Mouse (Mus musculus): Measurements from ENCODE around the gene Fam227b. TPM values are rescaled to one million over a fixed set of nuclear protein-coding genes. Genes with fewer than 3 reads are reported as not detected.

Gene Fam227b
- polyA plus RNA-seq, 2 experiments, result not detected

GRCm38 (mm10) chr2:126031186-126031900, 120.5 kb downstream of the Fam227b start:
- Histone ChIP-seq H3K9ac (ENCODE audit: low read depth, low read length, severe bottlenecking) (no peak overlapping the region), H3K4me3 (replicated peaks; ENCODE audit: low read length) (no peak overlapping the region), H3K4me2 (replicated peaks; ENCODE audit: low read depth, low read length, severe bottlenecking) (no peak overlapping the region), H3K27me3 (ENCODE audit: control insufficient read depth, insufficient read depth, low read length) (no peaks in the 10 kb centered on the region), H3K4me1 (ENCODE audit: control insufficient read depth, insufficient read depth, low read length) (0 out of 2 replicates have a peak, but pooled peaks cover 3% of the 10 kb centered on the region), H3K27ac (replicated peaks; ENCODE audit: low read depth, low read length) (no peak overlapping the region), H3K36me3 (ENCODE audit: control insufficient read depth, insufficient read depth, low read length) (no peaks in the 10 kb centered on the region), H3K9me3 (ENCODE audit: control insufficient read depth, low read length) (no peaks in the 10 kb centered on the region)
- ATAC-seq (ENCODE audit: low FRiP score, low read depth), result no peak
- no peak for TF ChIP-seq POLR2A (IDR thresholded peaks at IDR 0.05; ENCODE audit: borderline replicate concordance, extremely low read depth, insufficient read depth, insufficient read length)
- no peak for DNase-seq (ENCODE audit: low spot score)
- WGBS, result 53% methylated on average over 8 of the region's 8 CpGs

- H3K36me3 ChIP-seq (ENCODE audit: control insufficient read depth, insufficient read depth, low read length), result no peaks in the 10 kb centered on the region
- ATAC-seq (ENCODE audit: low FRiP score, low read depth) (no peak), DNase-seq (ENCODE audit: low spot score) (no peak)
- no peak overlapping the region for H3K4me2 ChIP-seq (replicated peaks; ENCODE audit: low read depth, low read length, severe bottlenecking)
- H3K4me3 ChIP-seq (replicated peaks; ENCODE audit: low read length), result no peak overlapping the region
- 18% methylated on average over 3 of the region's 3 CpGs for WGBS
- no peak for TF ChIP-seq POLR2A (IDR thresholded peaks at IDR 0.05; ENCODE audit: borderline replicate concordance, extremely low read depth, insufficient read depth, insufficient read length)
- no peaks in the 10 kb centered on the region for H3K27me3 ChIP-seq (ENCODE audit: control insufficient read depth, insufficient read depth, low read length)
- H3K9ac ChIP-seq (ENCODE audit: low read depth, low read length, severe bottlenecking), result no peak overlapping the region
- no peak overlapping the region for H3K27ac ChIP-seq (replicated peaks; ENCODE audit: low read depth, low read length)
- no peaks in the 10 kb centered on the region for H3K9me3 ChIP-seq (ENCODE audit: control insufficient read depth, low read length)
- H3K4me1 ChIP-seq (ENCODE audit: control insufficient read depth, insufficient read depth, low read length), result no peaks in the 10 kb centered on the region
Measured at GRCm38 (mm10) chr2:126015763-126016473, 135.9 kb downstream of the Fam227b start.

- no peak overlapping the region for H3K4me3 ChIP-seq (replicated peaks; ENCODE audit: low read length)
- no peaks in the 10 kb centered on the region for H3K9me3 ChIP-seq (ENCODE audit: control insufficient read depth, low read length)
- no peak for TF ChIP-seq POLR2A (IDR thresholded peaks at IDR 0.05; ENCODE audit: borderline replicate concordance, extremely low read depth, insufficient read depth, insufficient read length)
- no peak overlapping the region for H3K4me2 ChIP-seq (replicated peaks; ENCODE audit: low read depth, low read length, severe bottlenecking)
- WGBS, result 47% methylated on average over 12 of the region's 12 CpGs
- H3K27ac ChIP-seq (replicated peaks; ENCODE audit: low read depth, low read length), result no peak overlapping the region
- H3K36me3 ChIP-seq (ENCODE audit: control insufficient read depth, insufficient read depth, low read length), result no peaks in the 10 kb centered on the region
- no peaks in the 10 kb centered on the region for H3K4me1 ChIP-seq (ENCODE audit: control insufficient read depth, insufficient read depth, low read length)
- no peak for DNase-seq (ENCODE audit: low spot score)
- H3K27me3 ChIP-seq (ENCODE audit: control insufficient read depth, insufficient read depth, low read length), result no peaks in the 10 kb centered on the region
- no peak for ATAC-seq (ENCODE audit: low FRiP score, low read depth)
- no peak overlapping the region for H3K9ac ChIP-seq (ENCODE audit: low read depth, low read length, severe bottlenecking)
Measured at GRCm38 (mm10) chr2:126014989-126015710, 136.7 kb downstream of the Fam227b start.

GRCm38 (mm10) chr2:126006742-126007141, 145.1 kb downstream of the Fam227b start:
- no peak for TF ChIP-seq POLR2A (IDR thresholded peaks at IDR 0.05; ENCODE audit: borderline replicate concordance, extremely low read depth, insufficient read depth, insufficient read length)
- Histone ChIP-seq H3K4me1 (ENCODE audit: control insufficient read depth, insufficient read depth, low read length) (no peaks in the 10 kb centered on the region), H3K27ac (replicated peaks; ENCODE audit: low read depth, low read length) (no peak overlapping the region), H3K4me3 (replicated peaks; ENCODE audit: low read length) (no peak overlapping the region), H3K27me3 (ENCODE audit: control insufficient read depth, insufficient read depth, low read length) (no peaks in the 10 kb centered on the region), H3K9ac (ENCODE audit: low read depth, low read length, severe bottlenecking) (no peak overlapping the region), H3K9me3 (ENCODE audit: control insufficient read depth, low read length) (no peaks in the 10 kb centered on the region), H3K4me2 (replicated peaks; ENCODE audit: low read depth, low read length, severe bottlenecking) (no peak overlapping the region), H3K36me3 (ENCODE audit: control insufficient read depth, insufficient read depth, low read length) (no peaks in the 10 kb centered on the region)
- DNase-seq (ENCODE audit: low spot score) (no peak), ATAC-seq (ENCODE audit: low FRiP score, low read depth) (no peak)
- WGBS, result 87% methylated on average over 2 of the region's 2 CpGs

GRCm38 (mm10) chr2:126006088-126006487, 145.7 kb downstream of the Fam227b start:
- TF ChIP-seq POLR2A (IDR thresholded peaks at IDR 0.05; ENCODE audit: borderline replicate concordance, extremely low read depth, insufficient read depth, insufficient read length), result no peak
- H3K27ac ChIP-seq (replicated peaks; ENCODE audit: low read depth, low read length), result no peak overlapping the region
- H3K4me1 ChIP-seq (ENCODE audit: control insufficient read depth, insufficient read depth, low read length), result no peaks in the 10 kb centered on the region
- H3K27me3 ChIP-seq (ENCODE audit: control insufficient read depth, insufficient read depth, low read length), result no peaks in the 10 kb centered on the region
- H3K4me2 ChIP-seq (replicated peaks; ENCODE audit: low read depth, low read length, severe bottlenecking), result no peak overlapping the region
- no peak overlapping the region for H3K4me3 ChIP-seq (replicated peaks; ENCODE audit: low read length)
- 44% methylated on average over 3 of the region's 3 CpGs for WGBS
- peak; percentile 38 for DNase-seq (ENCODE audit: low spot score)
- no peak for ATAC-seq (ENCODE audit: low FRiP score, low read depth)
- H3K36me3 ChIP-seq (ENCODE audit: control insufficient read depth, insufficient read depth, low read length), result no peaks in the 10 kb centered on the region
- no peak overlapping the region for H3K9ac ChIP-seq (ENCODE audit: low read depth, low read length, severe bottlenecking)
- no peaks in the 10 kb centered on the region for H3K9me3 ChIP-seq (ENCODE audit: control insufficient read depth, low read length)

All from limb, embryonic 14.5 days (tissue).